Mouse (Mus musculus) ES-Bruce4 (cell line): ENCODE results near the gene Icmt. TPM values are rescaled to one million over a fixed set of nuclear protein-coding genes. Genes with fewer than 3 reads are reported as not detected.

Experiments
- H3K27ac ChIP-seq: 2 replicates; pipeline ENCODE4 v1.5.1; 2012; ENCODE audit warnings: low read length, inconsistent platforms; ENCODE audit not compliant: insufficient read depth
- H3K27me3 ChIP-seq: 2 replicates; pipeline ENCODE4 v1.6.1; 2012; ENCODE audit warnings: mild to moderate bottlenecking, low read length, inconsistent platforms; ENCODE audit not compliant: control insufficient read depth, poor library complexity, insufficient read depth, severe bottlenecking
- H3K36me3 ChIP-seq: 2 replicates; pipeline ENCODE4 v1.6.1; 2012; ENCODE audit warnings: inconsistent platforms, mild to moderate bottlenecking, low read length, moderate library complexity; ENCODE audit not compliant: control insufficient read depth, poor library complexity, insufficient read depth, severe bottlenecking
- H3K4me1 ChIP-seq: one replicate; pipeline ENCODE4 v1.8.1; 2011; ENCODE audit warnings: low read length; ENCODE audit not compliant: control insufficient read depth, insufficient read depth
- H3K4me3 ChIP-seq: 2 replicates; pipeline ENCODE4 v1.5.1; 2011; ENCODE audit warnings: low read depth, mild to moderate bottlenecking, low read length
- H3K9ac ChIP-seq: 2 replicates; pipeline ENCODE4 v1.6.1; 2012; ENCODE audit warnings: low read depth, mild to moderate bottlenecking, inconsistent platforms; ENCODE audit not compliant: poor library complexity, severe bottlenecking
- H3K9me3 ChIP-seq: replicated peaks from 2 replicates; pipeline ENCODE4 v1.6.1; 2012; ENCODE audit warnings: mild to moderate bottlenecking, low read length, inconsistent platforms; ENCODE audit not compliant: control insufficient read depth, poor library complexity, insufficient read depth, severe bottlenecking
- CTCF ChIP-seq: IDR thresholded peaks from one replicate; pipeline ENCODE4 v1.8.1; 2011; ENCODE audit warnings: low read depth, low read length
- EP300 ChIP-seq: IDR thresholded peaks from 2 replicates; pipeline ENCODE4 v1.6.1; 2011; ENCODE audit warnings: low read depth, low read length; ENCODE audit not compliant: insufficient read depth
- POLR2A ChIP-seq: IDR thresholded peaks from one replicate; pipeline ENCODE4 v1.8.1; 2011; ENCODE audit warnings: low read length; ENCODE audit not compliant: insufficient read depth
- polyA plus RNA-seq: library from polyadenylated mRNA; stranded (reverse); fragments of >200 nt; gene quantifications from 2 replicates; pipeline ENCODE4 v1.2.4, GENCODE M21; 2011; ENCODE audit warnings: low read depth; ENCODE audit not compliant: missing spikeins, insufficient read depth, insufficient read length

The Icmt gene
- polyA plus RNA-seq, 1 experiment, result 22.8 TPM

DNA sequence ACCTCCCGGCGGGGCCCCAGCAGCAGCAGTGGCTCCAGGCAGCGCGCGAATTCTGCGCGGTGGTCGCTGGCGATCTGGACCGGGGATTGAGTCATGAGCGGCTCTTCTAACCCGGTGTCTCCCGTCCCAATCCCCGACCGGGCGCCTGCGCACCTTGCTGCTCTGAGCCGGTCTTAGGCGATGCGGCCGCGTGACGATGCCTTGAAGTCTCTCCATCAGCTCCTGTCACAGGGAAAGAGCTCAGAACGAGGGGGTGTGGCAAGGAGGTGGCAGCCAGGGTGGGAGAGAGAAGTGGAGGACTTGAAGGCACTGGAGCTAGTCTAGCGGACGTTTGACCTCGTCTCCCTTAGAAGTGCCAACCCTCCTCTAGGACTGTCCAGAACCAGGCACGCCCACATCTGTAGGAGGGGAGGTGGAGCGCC lies 16.2 kb downstream of the Icmt start:
- Histone ChIP-seq H3K27me3 (no peaks in the 10 kb centered on the region), H3K9ac (peak overlapping the region; percentile 17; the same call in 1 of the 2 replicates), H3K9me3 (no peaks in the 10 kb centered on the region), H3K4me1 (peaks cover 2% of the 10 kb centered on the region), H3K27ac (no peak overlapping the region), H3K4me3 (peak overlapping the region; percentile 66), H3K36me3 (no peaks in the 10 kb centered on the region)
- TF ChIP-seq CTCF (no peak), POLR2A (no peak), EP300 (no peak)

DNA sequence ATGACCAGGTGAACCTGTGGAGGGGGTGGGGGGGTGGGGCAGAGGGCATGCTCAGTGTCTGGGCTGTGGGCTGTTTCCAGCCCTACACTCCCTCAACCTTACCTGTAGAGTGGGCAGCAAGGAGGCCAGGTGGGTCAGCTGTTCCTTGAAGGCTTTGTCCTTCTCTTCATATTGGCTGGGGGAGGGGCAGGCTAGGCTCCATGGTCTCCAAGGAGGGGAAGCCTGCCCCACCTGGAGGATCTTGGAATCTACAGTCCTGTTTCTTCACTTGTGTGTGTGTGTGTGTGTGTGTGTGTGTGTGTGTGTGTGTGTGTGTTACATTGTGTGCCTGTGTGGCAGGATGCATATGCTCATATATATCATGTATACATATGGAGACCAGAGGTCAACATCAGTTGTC lies 16.9 kb downstream of the Icmt start:
- Histone ChIP-seq H3K9me3 (no peaks in the 10 kb centered on the region), H3K4me1 (peaks cover 2% of the 10 kb centered on the region), H3K36me3 (no peaks in the 10 kb centered on the region), H3K27ac (no peak overlapping the region), H3K27me3 (no peaks in the 10 kb centered on the region), H3K4me3 (no peak overlapping the region), H3K9ac (no peak overlapping the region)
- TF ChIP-seq CTCF (peak; percentile 43), EP300 (no peak)

DNA sequence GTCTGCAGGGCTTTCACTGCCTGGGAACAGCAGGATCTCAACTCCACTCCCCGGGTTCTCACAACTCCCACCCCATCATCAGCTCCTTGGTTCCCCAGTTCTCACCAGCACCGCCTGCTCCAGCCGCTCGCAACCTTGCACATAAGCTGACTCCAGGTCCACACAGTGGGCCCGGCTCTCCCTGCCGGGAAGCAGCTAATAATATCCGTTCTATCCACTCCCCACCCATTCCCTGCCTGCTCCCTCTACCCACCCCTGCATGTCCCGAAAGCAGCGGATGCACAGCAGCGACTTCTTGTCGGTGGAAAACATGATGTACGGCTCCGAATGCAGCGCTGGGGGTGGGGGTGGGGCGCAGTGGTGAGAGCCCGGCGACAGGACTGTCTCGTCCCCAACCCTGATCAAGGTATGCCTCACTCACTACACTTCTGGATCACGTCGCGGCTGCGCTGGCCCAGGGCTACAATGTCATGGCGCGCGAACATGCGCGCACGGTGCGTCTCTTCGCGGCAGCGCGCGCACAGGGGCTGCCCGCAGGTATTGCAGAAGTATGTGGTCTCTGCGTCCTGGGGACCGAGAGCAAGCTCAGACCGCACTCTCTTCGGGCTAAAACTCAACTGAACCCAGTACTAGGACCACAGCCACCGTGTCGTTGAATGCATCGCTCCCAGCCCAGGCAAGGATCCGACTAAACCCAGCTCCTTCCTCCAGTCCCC lies 18.6 kb downstream of the Icmt start:
- Histone ChIP-seq H3K4me1 (peaks cover 2% of the 10 kb centered on the region), H3K27ac (no peak overlapping the region), H3K27me3 (no peaks in the 10 kb centered on the region), H3K36me3 (no peaks in the 10 kb centered on the region), H3K9me3 (no peaks in the 10 kb centered on the region), H3K9ac (peak overlapping the region; percentile 8; the same call in 1 of the 2 replicates), H3K4me3 (peak overlapping the region; percentile 52)
- TF ChIP-seq EP300, result no peak
- no peak for TF ChIP-seq CTCF
- TF ChIP-seq POLR2A, result no peak

DNA sequence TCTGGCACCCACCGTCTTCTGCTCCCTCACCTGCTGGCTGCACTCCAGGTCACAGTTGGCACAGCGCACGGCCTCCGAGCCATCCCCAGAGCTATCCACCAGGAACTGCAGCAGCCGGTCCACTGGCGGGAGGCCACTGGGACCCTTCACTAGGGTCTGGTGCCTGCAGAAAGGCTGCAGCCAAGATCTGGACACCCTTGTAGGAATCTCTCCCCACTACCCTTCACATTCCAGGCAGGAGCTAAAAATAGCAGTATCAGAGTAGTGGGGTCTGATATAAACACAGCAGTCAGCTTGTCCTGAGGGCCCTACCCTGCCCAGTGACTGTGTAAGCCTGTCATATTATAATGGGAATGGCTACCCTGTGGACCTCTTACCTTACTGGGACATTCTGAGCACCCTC lies 20.6 kb downstream of the Icmt start:
- no peak for TF ChIP-seq EP300
- no peak overlapping the region for H3K9ac ChIP-seq
- no peak overlapping the region for H3K27ac ChIP-seq
- no peaks in the 10 kb centered on the region for H3K27me3 ChIP-seq
- H3K4me1 ChIP-seq, result peaks cover 2% of the 10 kb centered on the region
- no peak overlapping the region for H3K4me3 ChIP-seq
- H3K9me3 ChIP-seq, result no peaks in the 10 kb centered on the region
- H3K36me3 ChIP-seq, result no peaks in the 10 kb centered on the region

DNA sequence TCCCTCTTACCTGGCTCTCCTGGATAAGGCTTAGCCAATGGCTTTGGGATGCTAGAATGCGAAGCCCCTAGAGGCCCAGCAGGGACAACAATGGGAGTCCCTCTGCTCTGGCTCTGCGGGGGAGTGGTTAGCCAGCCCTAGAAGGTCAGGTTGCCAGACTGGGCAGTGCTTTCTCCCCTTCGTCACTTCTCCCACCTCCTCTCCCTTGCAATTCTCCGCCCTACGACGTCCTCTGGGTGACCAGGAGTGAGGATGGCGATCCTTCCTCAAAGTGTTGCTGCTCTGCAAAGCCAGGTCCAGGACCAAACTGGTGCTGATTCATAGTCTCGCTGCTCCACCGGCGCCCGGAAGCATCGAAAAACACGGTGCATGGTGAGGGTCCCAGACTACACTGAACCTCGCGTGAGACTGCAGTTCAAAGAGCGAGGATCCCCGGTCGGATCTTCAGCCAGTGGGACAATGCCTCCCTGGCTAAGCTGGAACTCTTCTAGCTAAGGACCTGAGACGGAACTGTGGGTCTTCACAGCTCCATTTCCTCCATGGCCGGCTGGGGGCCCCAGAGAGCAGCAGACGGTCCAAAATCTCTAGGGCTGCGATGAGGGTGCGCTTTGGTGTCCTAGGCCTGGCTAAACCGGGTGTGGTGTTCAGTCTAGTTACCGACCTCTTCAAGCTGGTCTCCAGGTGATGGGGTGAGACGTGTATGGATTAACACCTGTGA lies 21.6 kb downstream of the Icmt start, which contains the start of gene Rnf207:
Gene Rnf207 (minus strand): TSS at position 477 of the 718 bp plus-strand sequence.
- Histone ChIP-seq H3K27me3 (no peaks in the 10 kb centered on the region), H3K27ac (no peak within 1 kb of the TSS), H3K4me3 (peak within 1 kb of the TSS; percentile 55), H3K4me1 (peaks cover 4% of the 10 kb centered on the region), H3K36me3 (no peaks in the 10 kb centered on the region), H3K9me3 (no peaks in the 10 kb centered on the region), H3K9ac (0 out of 2 replicates have a peak within 1 kb of the TSS, but pooled peaks have one; percentile 23)
- TF ChIP-seq CTCF (peak; percentile 64), POLR2A (no peak), EP300 (no peak)

DNA sequence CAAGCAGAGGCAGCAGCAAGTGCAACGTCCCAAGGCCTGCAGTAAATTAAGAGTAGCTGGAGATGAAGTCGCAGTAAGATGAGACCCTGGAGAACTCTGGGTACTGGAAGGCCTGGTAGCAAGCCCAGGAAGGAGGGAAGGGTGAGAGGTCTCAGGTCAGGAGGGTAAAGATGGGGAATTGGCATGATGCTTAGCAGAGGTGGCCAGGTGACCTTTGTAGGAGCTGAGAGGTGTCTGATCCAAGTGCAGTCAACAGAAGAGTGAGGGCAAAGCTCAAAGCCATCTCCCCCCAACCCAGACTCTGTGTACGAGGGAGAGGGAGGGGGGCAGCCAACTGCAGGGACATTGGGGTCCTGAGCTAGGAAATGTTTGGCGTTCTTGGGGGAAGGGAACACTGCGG lies 24.4 kb downstream of the Icmt start:
- TF ChIP-seq POLR2A (no peak), EP300 (no peak), CTCF (no peak)
- Histone ChIP-seq H3K36me3 (no peaks in the 10 kb centered on the region), H3K4me3 (no peak overlapping the region), H3K4me1 (peaks cover 2% of the 10 kb centered on the region), H3K27me3 (no peaks in the 10 kb centered on the region), H3K9me3 (no peaks in the 10 kb centered on the region), H3K27ac (no peak overlapping the region), H3K9ac (no peak overlapping the region)
